Mouse (Mus musculus) thymus, postnatal 4 days (tissue): ENCODE measurements around the gene Il17rb.

Experiments used
- DNase-seq: peaks from one replicate; pipeline ENCODE4 v3.0.0; 2021

The Il17rb gene

DNA sequence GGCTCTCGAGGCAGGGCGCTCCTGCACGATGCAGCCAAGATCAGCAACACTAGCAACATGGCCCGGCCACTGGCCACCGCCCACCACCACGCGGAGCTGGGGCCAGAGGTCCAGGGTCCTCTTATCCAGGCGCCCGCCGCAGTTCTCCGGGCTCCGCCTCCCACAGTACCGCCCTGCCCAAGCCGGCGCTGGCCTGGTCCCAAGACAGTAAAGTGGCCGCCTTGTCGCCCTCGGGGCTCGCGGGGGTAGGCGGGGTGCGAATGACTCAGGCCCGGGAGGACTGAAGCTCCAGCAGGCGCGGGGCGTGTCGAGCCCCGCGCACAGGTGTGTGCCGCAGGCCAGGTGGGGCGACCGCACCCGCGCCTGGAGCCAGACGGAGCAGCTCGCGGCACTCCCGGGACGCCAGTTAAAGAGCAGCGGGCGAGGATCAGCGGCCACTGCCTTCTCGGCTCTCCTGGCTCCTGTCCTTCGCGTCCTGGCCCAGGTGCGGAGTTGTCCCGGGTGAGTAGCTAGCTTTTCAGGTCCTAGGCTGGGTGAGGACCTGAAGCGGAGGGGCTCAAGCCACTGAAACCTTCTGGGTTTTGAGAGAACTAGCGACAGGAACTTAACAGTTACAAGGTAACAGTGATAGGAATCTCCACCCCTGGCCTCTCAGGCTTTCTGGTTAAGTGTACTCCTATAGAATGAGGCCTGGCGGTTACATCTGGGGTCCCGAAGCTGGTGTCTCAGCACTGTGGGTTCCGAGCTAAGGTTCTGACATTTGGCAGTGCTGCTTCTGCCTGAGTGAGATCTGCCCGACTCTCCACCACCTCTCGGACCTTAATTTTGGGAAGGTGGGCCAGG lies at the start of gene Il17rb, which contains the start of gene Chdh:
Gene Il17rb (minus strand): TSS at position 164 of the 843 bp plus-strand sequence.
Gene Chdh (plus strand): TSS at position 291 of the 843 bp plus-strand sequence.
- DNase-seq, result peak; percentile 71

- no peak for DNase-seq
Observed at GRCm38 (mm10) chr14:30056031-30056766, 47.5 kb upstream of the Il17rb start.

- no peak for DNase-seq
Observed at GRCm38 (mm10) chr14:30054922-30055321, 46.2 kb upstream of the Il17rb start.

- DNase-seq, result no peak
Observed at GRCm38 (mm10) chr14:30050280-30050679, 41.6 kb upstream of the Il17rb start.

DNA sequence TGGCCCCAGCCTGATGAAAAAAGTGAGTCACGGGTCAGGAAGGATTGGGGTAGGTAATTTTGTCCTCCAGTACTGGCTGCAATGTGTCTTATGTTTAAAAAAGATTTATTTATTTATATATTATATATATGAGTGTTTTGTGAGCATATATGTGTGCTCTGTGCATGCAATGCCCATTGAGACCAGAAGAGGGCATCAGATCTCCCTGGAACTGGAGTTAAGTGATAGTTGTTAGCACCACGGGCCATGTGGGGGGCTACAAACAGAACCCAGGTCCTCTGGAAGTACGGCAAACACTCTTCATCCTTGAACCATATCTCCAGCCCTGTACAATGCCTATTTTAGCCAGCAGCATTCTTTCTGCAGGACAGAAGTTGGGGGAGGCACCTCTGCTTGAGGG lies 39.4 kb upstream of the Il17rb start:
- DNase-seq, result peak; percentile 63

- DNase-seq, result no peak
Observed at GRCm38 (mm10) chr14:30046976-30047375, 38.3 kb upstream of the Il17rb start.

GRCm38 (mm10) chr14:30045704-30046220 lies 37.1 kb upstream of the Il17rb start:
- DNase-seq, result no peak

DNA sequence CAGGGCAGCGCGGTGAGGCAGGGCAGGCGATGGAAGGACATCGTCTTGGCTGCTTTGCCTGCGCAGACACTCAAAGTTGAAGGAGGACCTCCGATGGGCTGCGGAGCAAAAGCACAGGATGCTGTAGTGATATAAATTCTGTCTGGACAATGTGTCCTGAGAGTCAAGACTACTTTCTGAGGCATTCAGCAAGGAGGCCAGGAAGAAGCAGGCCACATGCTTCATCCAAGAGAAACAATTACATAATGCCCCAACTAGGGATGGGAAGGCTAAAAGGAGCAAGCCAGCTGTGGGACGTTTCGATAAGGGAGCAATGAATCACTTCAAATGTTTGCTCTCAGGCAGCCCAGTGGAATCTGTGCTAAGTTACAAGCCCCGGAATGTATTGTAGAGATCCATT lies 36.5 kb upstream of the Il17rb start:
- no peak for DNase-seq

- no peak for DNase-seq
Observed at GRCm38 (mm10) chr14:30043356-30043940, 34.8 kb upstream of the Il17rb start.

DNA sequence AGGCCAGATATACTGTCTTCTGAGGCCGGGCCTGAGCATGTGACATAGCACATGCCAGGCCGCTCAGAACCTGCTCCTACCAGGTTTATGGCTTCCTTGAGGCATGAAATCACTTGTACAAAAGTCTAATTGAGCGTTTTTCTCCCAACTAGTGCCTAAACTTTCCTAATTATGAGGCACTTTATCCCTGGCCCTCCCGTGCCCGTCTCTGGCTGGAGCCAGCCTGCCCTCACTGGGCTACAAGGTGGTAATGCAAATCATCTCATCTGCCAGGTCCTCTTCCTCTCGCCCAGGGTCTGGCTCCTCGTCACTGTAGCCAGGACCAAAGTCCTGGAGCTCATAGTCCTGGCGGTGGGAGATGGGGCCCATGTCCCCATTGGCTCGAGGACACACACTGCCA lies 33.1 kb upstream of the Il17rb start:
- DNase-seq, result no peak

DNA sequence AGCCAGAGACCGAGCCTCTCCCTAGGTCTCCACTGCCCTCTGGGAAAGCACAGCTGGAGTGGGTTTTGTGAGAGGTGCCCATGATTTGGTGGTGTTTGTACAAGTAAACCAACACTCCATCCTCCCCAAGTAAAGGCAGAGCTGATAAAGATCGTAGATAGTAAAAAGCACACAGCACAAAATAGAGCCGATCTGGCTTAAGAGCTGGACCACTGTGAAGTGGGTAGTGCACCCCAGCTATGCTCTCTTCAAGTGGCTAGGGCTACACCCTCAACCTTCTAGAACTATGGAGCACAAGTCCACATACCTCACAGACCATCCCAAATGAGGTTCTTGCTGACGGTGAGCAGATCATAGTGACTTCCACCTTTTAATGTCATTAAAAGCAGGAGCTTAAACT lies 30.7 kb upstream of the Il17rb start:
- DNase-seq, result no peak

GRCm38 (mm10) chr14:30038431-30038830 lies 29.7 kb upstream of the Il17rb start:
- DNase-seq, result no peak

DNA sequence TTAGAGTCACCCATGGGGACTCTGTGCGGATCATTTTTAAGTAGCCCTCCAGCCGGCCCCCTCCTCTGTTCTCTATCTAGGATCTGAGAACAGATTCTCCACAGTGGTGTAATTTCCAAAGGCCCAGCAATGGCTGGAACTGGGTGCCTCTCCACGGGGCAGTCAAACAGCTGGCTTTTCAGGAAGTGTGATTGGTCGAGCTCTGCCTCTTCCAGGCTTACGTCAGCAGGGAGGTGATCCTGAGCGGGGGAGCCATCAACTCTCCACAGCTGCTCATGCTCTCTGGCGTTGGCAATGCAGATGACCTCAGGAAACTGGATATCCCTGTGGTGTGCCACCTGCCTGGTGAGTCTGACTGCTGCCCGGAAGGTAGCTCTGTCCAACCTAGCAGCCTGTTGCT lies 24.7 kb upstream of the Il17rb start:
- DNase-seq, result no peak

DNA sequence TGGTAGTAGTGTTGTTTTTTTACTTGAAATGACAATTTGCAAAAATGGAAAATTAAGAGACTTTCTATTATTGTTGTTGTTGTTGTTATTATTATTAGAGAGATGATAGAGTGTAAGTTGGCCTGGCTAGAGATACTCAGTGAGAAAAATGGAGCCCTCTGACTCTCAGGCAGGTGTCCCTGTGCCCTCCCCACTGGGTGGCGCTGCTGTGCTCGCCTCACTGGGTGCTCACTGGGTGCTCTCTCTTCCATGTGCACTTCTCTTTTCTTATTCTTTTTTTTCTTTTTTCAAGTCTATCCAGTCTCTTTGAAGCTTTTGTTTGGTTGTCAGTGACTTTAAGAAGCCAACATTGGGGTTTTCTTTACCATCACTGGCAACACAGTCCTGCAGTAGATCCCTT lies 18.7 kb upstream of the Il17rb start:
- peak; percentile 94 for DNase-seq

- DNase-seq, result no peak
Observed at GRCm38 (mm10) chr14:30024387-30024786, 15.7 kb upstream of the Il17rb start.

DNA sequence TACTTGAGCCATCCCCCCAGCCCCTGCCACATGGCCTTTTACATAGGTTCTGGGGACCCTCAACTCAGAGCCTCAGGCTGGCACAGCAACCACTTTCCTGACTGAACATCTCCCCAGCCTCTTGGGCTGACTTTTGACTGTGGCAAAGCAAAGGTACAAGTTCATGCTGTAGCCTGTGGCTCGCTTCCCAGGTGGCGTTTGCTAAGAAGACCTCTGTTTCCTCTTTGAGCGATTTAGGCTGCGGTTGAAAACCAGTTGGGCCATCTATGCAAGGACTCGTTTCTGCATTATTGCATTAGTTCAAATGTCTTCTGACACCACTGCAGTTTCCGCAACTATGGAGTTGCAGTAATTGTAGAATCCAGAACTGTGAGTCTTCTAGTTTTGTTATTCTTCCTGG lies 13.8 kb upstream of the Il17rb start:
- peak; percentile 60 for DNase-seq

GRCm38 (mm10) chr14:30019792-30020575 lies 11.3 kb upstream of the Il17rb start:
- peak; percentile 42 for DNase-seq

DNA sequence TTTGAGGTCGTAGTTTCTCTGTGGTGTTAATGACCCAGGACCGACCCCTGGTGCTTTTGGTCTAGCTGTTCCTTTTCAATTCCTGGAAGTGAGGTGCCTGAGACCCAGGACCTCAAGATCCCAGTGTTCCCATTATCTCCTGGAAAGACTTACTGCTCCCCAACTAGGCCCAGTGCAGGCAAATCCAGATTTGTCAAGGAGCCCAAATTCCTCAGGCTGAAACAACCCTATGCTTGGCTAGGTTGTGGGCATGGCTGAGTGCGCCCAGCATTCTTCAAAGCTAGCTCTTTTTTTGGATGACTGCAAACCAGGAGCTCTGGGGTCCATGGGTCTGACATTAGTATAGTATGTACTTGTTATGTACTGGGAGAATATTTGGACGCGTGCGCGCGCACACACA lies 10.7 kb upstream of the Il17rb start:
- no peak for DNase-seq

GRCm38 (mm10) chr14:30018846-30019245 lies 10.2 kb upstream of the Il17rb start:
- no peak for DNase-seq

DNA sequence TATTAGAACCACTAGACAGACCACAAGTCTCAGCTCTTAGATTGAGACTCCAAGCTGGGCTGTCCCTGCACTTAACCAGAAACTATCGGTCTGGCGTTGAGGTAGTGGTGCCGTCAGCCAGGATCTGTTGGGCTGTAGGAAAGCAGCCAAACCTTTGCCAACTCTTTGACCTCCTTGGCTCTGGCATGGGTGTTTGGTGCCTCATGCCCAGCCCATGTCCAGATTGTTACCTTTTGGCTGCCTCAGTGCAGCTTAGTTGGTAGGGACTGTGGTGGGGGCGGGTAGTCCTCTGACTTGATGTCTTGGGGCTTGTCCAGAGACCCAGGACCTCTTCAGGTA lies 9.7 kb upstream of the Il17rb start:
- DNase-seq, result no peak

DNA sequence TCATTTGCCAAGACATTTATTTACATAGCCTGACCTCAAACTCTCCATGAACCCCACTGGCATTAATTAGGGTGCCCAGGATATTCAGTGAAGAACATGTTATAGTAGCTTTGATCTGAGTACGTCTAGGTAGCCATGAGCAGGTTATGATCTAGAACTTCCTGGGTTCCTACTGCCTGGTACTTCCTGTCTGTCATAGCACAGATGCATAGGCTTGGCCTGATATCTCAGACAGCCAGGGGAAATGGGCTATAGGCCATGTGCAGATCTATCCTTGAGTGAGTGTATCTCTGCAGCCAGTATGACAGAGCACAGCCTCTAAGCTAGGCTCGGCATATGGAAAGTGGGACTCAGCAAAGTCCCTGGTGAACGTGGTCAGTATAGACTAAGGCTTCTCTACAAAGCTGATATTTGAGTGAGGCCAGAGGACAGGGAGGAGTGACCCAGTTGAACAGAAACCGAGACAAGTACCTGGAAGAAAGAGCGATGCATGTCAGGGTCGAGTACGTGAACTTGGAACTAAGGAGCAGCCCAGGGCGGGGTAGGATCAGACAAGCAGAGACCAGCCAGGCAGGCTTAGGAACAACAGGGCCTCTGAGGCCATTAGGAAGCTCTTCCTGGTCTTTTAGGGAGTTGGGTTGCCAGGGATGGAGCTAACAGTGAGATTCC lies 9.2 kb upstream of the Il17rb start:
- no peak for DNase-seq

GRCm38 (mm10) chr14:30016666-30017065 lies 8.0 kb upstream of the Il17rb start:
- no peak for DNase-seq
